Mouse (Mus musculus) hindbrain, embryonic 13.5 days (tissue): ENCODE data around the gene Sema7a. TPM values are rescaled to one million over a fixed set of nuclear protein-coding genes. Genes with fewer than 3 reads are reported as not detected.

Experiments
- polyA plus RNA-seq: library from polyadenylated mRNA; unstranded; fragments of >200 nt; fragmentation: Nextera tagmentation; extraction: Ambion mirVana; gene quantifications from 2 replicates; pipeline ENCODE4 v1.2.1, GENCODE M21; 2015

Gene Sema7a
- polyA plus RNA-seq, 1 experiment from 2014 or later: 4.2 TPM

Other genes with a start within 250 kb of the Sema7a start
- 33.8 and 35.4 TPM in 2 replicates for gene Edc3, start 231.6 kb upstream of the Sema7a start, polyA plus RNA-seq
- 71.2 and 72.4 TPM in 2 replicates for gene Clk3, start 174.3 kb upstream of the Sema7a start, polyA plus RNA-seq
- gene Arid3b, start 103.3 kb upstream of the Sema7a start, polyA plus RNA-seq: 10.9 and 12.8 TPM in 2 replicates
- 165 and 173 TPM in 2 replicates for gene Ubl7, start 29.1 kb upstream of the Sema7a start, polyA plus RNA-seq
- gene Cyp11a1, start 66.3 kb downstream of the Sema7a start, polyA plus RNA-seq: 0.31 and 0.57 TPM in 2 replicates
- 19.1 and 20.1 TPM in 2 replicates for gene Stra6, start 123.7 kb downstream of the Sema7a start, polyA plus RNA-seq
- gene Ccdc33, start 178.7 kb downstream of the Sema7a start, polyA plus RNA-seq: 0.81 and 0.91 TPM in 2 replicates